Mouse (Mus musculus) kidney, embryonic 15.5 days (tissue): ENCODE measurements around the gene Hopx. TPM values are rescaled to one million over a fixed set of nuclear protein-coding genes. Genes with fewer than 3 reads are reported as not detected.

Experiments
- ATAC-seq: fragments of 200-750 bp; cut with Nextera tagmentation; replicated peaks from 2 replicates; pipeline ENCODE4 v1.8.0; 2017; ENCODE audit warnings: moderate TSS enrichment; ENCODE audit not compliant: low FRiP score
- H3K27ac ChIP-seq: fragments of 300-500 bp; sonication (generic); 2 replicates; pipeline ENCODE4 v1.5.1; 2015; ENCODE audit warnings: mild to moderate bottlenecking, inconsistent platforms
- H3K27me3 ChIP-seq: fragments of 300-500 bp; sonication (generic); 2 replicates; pipeline ENCODE4 v1.6.1; 2015; ENCODE audit warnings: inconsistent platforms
- H3K36me3 ChIP-seq: fragments of 300-500 bp; sonication (generic); 2 replicates; pipeline ENCODE4 v1.6.1; 2015; ENCODE audit warnings: inconsistent platforms
- H3K4me1 ChIP-seq: fragments of 300-500 bp; sonication (generic); 2 replicates; pipeline ENCODE4 v1.6.1; 2015; ENCODE audit warnings: inconsistent platforms
- H3K4me2 ChIP-seq: fragments of 300-500 bp; sonication (generic); 2 replicates; pipeline ENCODE4 v1.6.1; 2015; ENCODE audit warnings: moderate library complexity, mild to moderate bottlenecking, inconsistent platforms
- H3K4me3 ChIP-seq: fragments of 300-500 bp; sonication (generic); replicated peaks from 2 replicates; pipeline ENCODE4 v1.5.1; 2015; ENCODE audit warnings: mild to moderate bottlenecking, inconsistent platforms
- H3K9ac ChIP-seq: fragments of 300-500 bp; sonication (generic); 2 replicates; pipeline ENCODE4 v1.6.1; 2015; ENCODE audit warnings: mild to moderate bottlenecking, inconsistent platforms
- H3K9me3 ChIP-seq: fragments of 300-500 bp; sonication (generic); replicated peaks from 2 replicates; pipeline ENCODE4 v1.6.1; 2016; ENCODE audit warnings: inconsistent platforms
- WGBS: fragments of 180-500 bp; shearing (Covaris S2); methylation state at CpG from one replicate; pipeline ENCODE4 v1.1.7; 2015; ENCODE audit warnings: mixed read lengths; 5-methylcytosine and 5-hydroxymethylcytosine counted together
- polyA plus RNA-seq: library from polyadenylated mRNA; unstranded; fragments of >200 nt; fragmentation: Nextera tagmentation; extraction: Ambion mirVana; gene quantifications from 2 replicates; pipeline ENCODE4 v1.2.1, GENCODE M21; 2015

Hopx gene
- polyA plus RNA-seq, 1 experiment from 2014 or later = 1.7 TPM

DNA sequence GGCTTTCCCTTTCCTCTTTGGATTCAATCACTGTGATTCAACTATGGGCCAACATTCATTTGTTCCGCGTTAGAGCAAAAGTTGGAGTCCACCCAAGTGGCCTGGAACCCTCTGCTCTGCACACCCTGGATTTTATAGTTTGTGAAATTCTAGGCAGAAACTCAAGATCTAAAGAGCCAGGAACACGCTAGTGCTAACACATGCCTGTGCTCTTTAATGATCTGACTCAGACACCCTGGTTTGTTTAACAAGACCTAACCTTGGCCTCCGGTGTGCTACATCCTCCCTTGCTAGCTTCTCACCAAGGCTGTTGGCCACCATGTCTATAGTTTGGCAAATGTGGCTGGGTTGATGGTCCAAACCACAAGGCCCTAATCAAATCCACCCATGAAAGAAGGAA lies 34.2 kb downstream of the Hopx start:
- WGBS = 82% methylated on average over 4 of the region's 4 CpGs
- no peak for ATAC-seq

DNA sequence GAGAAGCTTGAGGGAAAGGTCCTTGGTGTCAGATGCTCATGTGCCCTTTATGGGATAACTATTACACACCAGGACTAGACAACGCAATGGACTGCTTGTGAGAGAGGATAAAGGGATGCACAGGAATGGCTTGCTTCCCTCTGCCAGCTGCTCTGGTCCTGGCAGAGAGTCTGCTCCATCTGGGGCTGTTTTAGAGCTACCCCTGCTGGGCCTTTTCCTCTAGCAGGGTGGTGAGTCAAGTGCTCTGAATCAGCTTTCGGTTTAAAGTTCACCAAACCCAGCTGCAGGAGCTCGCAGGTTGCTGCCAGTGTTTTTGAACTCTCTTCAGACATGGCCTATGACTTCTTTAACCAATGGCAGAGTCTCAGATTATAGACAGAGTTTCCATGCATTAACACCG lies 39.0 kb downstream of the Hopx start:
- ATAC-seq = no peak
- Histone ChIP-seq H3K4me2 (no peak overlapping the region), H3K36me3 (no peaks in the 10 kb centered on the region), H3K4me1 (no peaks in the 10 kb centered on the region), H3K9ac (no peak overlapping the region), H3K27ac (no peak overlapping the region), H3K9me3 (no peaks in the 10 kb centered on the region), H3K4me3 (no peak overlapping the region), H3K27me3 (no peaks in the 10 kb centered on the region)
- WGBS = 80% methylated on average over 4 of the region's 4 CpGs

More for the DNA sequence above, 34.2 kb downstream of the Hopx start:
- no peak overlapping the region for H3K4me3 ChIP-seq
- no peaks in the 10 kb centered on the region for H3K9me3 ChIP-seq
- no peaks in the 10 kb centered on the region for H3K36me3 ChIP-seq
- no peaks in the 10 kb centered on the region for H3K27me3 ChIP-seq
- no peak overlapping the region for H3K4me2 ChIP-seq
- no peak overlapping the region for H3K27ac ChIP-seq
- H3K4me1 ChIP-seq = no peaks in the 10 kb centered on the region
- H3K9ac ChIP-seq = no peak overlapping the region

DNA sequence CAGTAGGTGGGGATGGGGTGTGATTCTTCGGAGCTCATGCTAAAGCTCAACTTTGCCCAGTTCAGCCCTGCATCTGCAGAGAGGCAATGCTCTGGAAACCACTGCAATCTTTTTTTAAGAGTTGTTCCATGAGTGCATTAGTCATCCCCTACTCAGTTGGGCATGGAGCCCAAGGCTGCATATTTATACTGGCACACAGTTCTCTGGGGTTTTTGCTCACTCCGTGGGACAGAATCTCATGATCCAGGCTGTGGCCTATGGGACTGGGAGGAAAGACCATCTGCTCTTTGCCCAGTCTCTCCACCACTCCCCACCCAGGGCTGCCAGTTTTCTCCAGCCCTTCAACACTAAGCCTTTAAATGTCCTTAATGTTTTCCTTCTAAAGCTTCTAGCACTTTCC lies 40.0 kb downstream of the Hopx start:
- 72% methylated on average over 2 of the region's 2 CpGs for WGBS
- no peak for ATAC-seq

DNA sequence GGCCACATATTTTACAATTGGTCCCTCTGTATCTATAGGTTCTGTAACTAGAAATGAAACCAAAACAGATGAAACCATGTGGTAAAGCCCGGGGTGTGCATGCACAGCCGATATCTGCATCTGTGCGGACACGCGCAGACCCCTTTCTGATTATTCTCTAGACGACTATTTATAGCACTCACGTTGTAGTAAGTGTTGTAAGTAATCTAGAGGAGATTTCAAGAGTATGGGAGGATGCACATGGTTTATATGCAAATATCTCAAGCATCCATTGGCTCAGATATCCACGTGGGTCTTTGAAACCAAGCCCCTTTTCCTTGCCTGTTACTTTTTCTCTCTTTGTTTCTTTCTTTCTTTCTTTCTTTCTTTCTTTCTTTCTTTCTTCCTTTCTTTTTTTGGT lies 41.1 kb downstream of the Hopx start:
- no peak overlapping the region for H3K9ac ChIP-seq
- no peaks in the 10 kb centered on the region for H3K9me3 ChIP-seq
- no peaks in the 10 kb centered on the region for H3K27me3 ChIP-seq
- no peaks in the 10 kb centered on the region for H3K36me3 ChIP-seq
- H3K27ac ChIP-seq = no peak overlapping the region
- 89% methylated on average over 8 of the region's 8 CpGs for WGBS
- no peak overlapping the region for H3K4me3 ChIP-seq
- no peak for ATAC-seq
- no peak overlapping the region for H3K4me2 ChIP-seq
- no peaks in the 10 kb centered on the region for H3K4me1 ChIP-seq

More for the DNA sequence above, 40.0 kb downstream of the Hopx start:
- H3K36me3 ChIP-seq = no peaks in the 10 kb centered on the region
- no peaks in the 10 kb centered on the region for H3K27me3 ChIP-seq
- H3K27ac ChIP-seq = no peak overlapping the region
- no peak overlapping the region for H3K4me2 ChIP-seq
- H3K4me3 ChIP-seq = no peak overlapping the region
- H3K9me3 ChIP-seq = no peaks in the 10 kb centered on the region
- H3K9ac ChIP-seq = no peak overlapping the region
- no peaks in the 10 kb centered on the region for H3K4me1 ChIP-seq

DNA sequence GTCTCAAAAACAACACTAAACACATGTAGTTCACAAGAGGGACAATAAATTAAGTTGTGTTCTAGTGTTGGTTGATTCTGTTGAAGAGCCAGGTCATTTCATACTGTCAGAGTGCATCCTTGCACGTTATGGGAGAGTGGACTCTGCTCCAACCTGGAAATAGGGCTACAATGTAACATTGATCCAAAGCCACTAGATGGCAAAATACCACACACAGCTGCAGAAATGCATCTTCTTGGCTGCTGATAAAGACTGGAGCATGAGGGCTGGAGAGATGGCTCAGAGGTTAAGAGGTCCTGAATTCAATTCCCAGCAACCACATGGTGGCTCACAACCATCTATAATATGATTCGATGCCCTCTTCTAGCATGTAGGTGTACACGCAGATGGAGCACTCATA lies 43.3 kb downstream of the Hopx start:
- Histone ChIP-seq H3K4me1 (no peaks in the 10 kb centered on the region), H3K9me3 (no peaks in the 10 kb centered on the region), H3K4me3 (no peak overlapping the region), H3K36me3 (no peaks in the 10 kb centered on the region), H3K27me3 (no peaks in the 10 kb centered on the region), H3K9ac (no peak overlapping the region), H3K27ac (no peak overlapping the region), H3K4me2 (no peak overlapping the region)
- 86% methylated on average over 3 of the region's 3 CpGs for WGBS
- no peak for ATAC-seq

DNA sequence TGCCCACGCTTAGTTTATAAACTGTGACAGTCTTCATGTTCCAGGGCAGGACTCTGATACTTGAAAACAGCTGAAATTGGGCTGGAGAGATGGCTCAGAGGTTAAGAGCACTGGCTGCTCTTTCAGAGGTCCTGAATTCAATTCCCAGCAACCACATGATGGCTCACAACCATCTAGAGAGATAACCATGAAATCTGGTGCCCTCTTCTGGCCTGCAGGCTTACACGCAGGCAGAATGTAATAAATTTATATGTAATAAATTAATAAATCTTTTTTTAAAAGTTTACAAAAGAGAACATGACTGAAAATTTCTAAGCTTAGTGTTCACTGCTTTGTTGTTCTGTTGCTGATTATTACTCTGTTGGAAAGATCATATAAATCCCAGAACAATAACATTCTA lies 43.9 kb downstream of the Hopx start:
- H3K36me3 ChIP-seq = no peaks in the 10 kb centered on the region
- ATAC-seq = no peak
- H3K27me3 ChIP-seq = no peaks in the 10 kb centered on the region
- no peak overlapping the region for H3K9ac ChIP-seq
- no peaks in the 10 kb centered on the region for H3K4me1 ChIP-seq
- H3K9me3 ChIP-seq = no peaks in the 10 kb centered on the region
- H3K4me2 ChIP-seq = no peak overlapping the region
- WGBS = 75% methylated on average over 2 of the region's 2 CpGs
- no peak overlapping the region for H3K27ac ChIP-seq
- no peak overlapping the region for H3K4me3 ChIP-seq

DNA sequence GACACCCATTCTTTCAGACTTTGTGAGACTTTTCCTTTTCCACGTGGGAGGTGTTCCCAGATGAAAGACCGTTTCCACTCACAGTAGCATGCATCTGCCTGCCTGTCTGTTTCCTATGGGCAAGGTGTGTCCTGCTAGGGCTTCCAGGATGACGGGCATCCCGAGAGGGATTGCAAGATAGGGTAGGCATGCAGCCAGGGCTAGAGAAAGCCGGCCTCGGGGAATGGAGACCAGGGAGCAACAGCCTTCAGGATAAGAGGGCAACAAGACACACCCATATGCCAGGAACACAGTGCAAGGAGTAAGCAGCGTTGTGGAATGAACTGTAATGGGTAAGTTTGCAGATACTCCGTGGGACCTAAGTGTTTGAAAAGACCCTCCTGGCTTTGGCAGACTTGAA lies 47.6 kb downstream of the Hopx start:
- no peaks in the 10 kb centered on the region for H3K4me1 ChIP-seq
- no peaks in the 10 kb centered on the region for H3K27me3 ChIP-seq
- H3K36me3 ChIP-seq = no peaks in the 10 kb centered on the region
- H3K27ac ChIP-seq = no peak overlapping the region
- H3K9ac ChIP-seq = no peak overlapping the region
- no peaks in the 10 kb centered on the region for H3K9me3 ChIP-seq
- no peak for ATAC-seq
- WGBS = 80% methylated on average over 8 of the region's 8 CpGs
- H3K4me3 ChIP-seq = no peak overlapping the region
- H3K4me2 ChIP-seq = no peak overlapping the region

- Histone ChIP-seq H3K4me1 (peaks cover 4% of the 10 kb centered on the region; the same call in 1 of the 2 replicates), H3K9me3 (no peaks in the 10 kb centered on the region), H3K36me3 (no peaks in the 10 kb centered on the region), H3K4me3 (no peak overlapping the region), H3K27me3 (no peaks in the 10 kb centered on the region), H3K9ac (no peak overlapping the region), H3K4me2 (peak overlapping the region; percentile 27), H3K27ac (no peak overlapping the region)
- WGBS = 42% methylated on average over 17 of the region's 17 CpGs
- 0 out of 2 replicates have a peak, but pooled peaks have one; percentile 18 for ATAC-seq
Observed at GRCm38 (mm10) chr5:77061372-77062038, 53.4 kb downstream of the Hopx start.

GRCm38 (mm10) chr5:77060363-77060762 lies 54.6 kb downstream of the Hopx start:
- peaks cover 4% of the 10 kb centered on the region; the same call in 1 of the 2 replicates for H3K4me1 ChIP-seq
- no peak overlapping the region for H3K4me3 ChIP-seq
- no peaks in the 10 kb centered on the region for H3K27me3 ChIP-seq
- WGBS = 25% methylated on average over 10 of the region's 10 CpGs
- no peak overlapping the region for H3K9ac ChIP-seq
- peak overlapping the region; percentile 28; the same call in 1 of the 2 replicates for H3K4me2 ChIP-seq
- no peak for ATAC-seq
- no peaks in the 10 kb centered on the region for H3K36me3 ChIP-seq
- H3K27ac ChIP-seq = no peak overlapping the region
- no peaks in the 10 kb centered on the region for H3K9me3 ChIP-seq

GRCm38 (mm10) chr5:77056881-77057440 lies 58.0 kb downstream of the Hopx start:
- Histone ChIP-seq H3K4me3 (no peak overlapping the region), H3K9me3 (no peaks in the 10 kb centered on the region), H3K36me3 (no peaks in the 10 kb centered on the region), H3K4me2 (no peak overlapping the region), H3K9ac (no peak overlapping the region), H3K27me3 (no peaks in the 10 kb centered on the region), H3K4me1 (peaks cover 4% of the 10 kb centered on the region; the same call in 1 of the 2 replicates), H3K27ac (no peak overlapping the region)
- 66% methylated on average over 12 of the region's 12 CpGs for WGBS
- ATAC-seq = no peak

DNA sequence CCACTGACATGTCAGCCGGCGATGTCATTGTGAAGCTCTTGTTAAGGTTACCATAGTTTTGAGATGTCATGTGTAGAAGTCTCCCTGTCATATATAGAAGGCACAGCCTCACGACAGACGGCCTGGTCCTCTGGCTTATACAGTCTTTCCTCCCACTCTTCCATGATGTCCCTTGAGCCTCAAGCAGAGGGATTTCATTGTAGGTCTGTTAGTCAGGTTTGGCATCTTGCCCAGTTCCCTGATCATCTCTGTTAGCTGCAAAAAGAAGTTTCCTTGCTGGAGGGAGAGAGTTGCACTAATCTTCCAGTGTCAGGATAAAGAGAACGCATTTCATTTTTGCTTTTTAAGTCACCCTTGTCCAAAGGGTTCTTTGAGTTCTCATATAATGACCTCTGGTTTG lies 62.3 kb downstream of the Hopx start:
- no peak overlapping the region for H3K9ac ChIP-seq
- H3K4me3 ChIP-seq = no peak overlapping the region
- H3K4me1 ChIP-seq = no peaks in the 10 kb centered on the region
- H3K9me3 ChIP-seq = no peaks in the 10 kb centered on the region
- H3K27me3 ChIP-seq = no peaks in the 10 kb centered on the region
- H3K4me2 ChIP-seq = no peak overlapping the region
- WGBS = 90% methylated on average over 5 of the region's 5 CpGs
- H3K36me3 ChIP-seq = no peaks in the 10 kb centered on the region
- no peak for ATAC-seq
- H3K27ac ChIP-seq = no peak overlapping the region

DNA sequence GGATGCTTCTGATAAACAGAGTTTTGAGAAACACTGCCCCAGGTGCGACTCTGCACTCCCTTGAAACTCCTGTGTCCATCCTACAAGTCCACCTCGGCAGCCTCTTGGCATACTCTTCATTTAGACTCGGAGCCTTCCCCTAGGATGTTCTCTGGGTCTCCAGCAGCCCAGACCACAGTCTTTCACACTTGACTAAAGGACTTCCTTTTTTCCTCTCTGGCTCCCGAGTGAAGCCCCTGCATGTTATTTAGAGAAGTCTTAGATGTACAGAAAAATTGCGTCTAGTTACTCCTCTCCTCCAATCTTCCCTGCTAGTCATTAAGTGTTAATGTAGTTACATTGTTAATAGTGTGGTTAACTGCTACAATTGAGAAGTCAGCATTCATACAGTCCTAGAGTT lies 70.6 kb downstream of the Hopx start:
- Histone ChIP-seq H3K4me2 (no peak overlapping the region), H3K4me3 (no peak overlapping the region), H3K9ac (no peak overlapping the region), H3K27ac (no peak overlapping the region), H3K36me3 (no peaks in the 10 kb centered on the region), H3K9me3 (no peaks in the 10 kb centered on the region), H3K27me3 (no peaks in the 10 kb centered on the region), H3K4me1 (no peaks in the 10 kb centered on the region)
- no peak for ATAC-seq
- 63% methylated on average over 5 of the region's 5 CpGs for WGBS

DNA sequence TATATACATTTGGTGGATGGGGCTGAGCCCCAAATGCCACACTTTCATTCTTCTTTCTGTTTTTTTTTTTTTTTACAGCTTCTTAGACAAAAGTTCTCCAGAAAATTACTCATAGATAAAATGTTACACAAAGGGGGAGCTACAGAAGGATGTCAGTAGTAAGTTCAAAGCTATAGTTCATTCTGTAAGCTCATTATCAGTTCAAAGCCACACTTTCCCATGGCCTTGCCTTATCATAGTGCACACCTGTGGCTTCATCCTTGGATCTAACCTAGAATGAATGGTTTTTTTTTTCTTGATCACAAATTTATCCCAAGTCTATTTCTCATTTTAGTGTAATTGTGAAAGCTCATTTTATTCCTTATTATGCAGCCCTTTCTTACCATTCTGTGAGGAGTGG lies 75.5 kb downstream of the Hopx start:
- ATAC-seq = no peak
- H3K4me3 ChIP-seq = no peak overlapping the region
- no peaks in the 10 kb centered on the region for H3K27me3 ChIP-seq
- no peak overlapping the region for H3K4me2 ChIP-seq
- no peaks in the 10 kb centered on the region for H3K4me1 ChIP-seq
- no peak overlapping the region for H3K27ac ChIP-seq
- no peak overlapping the region for H3K9ac ChIP-seq
- no peaks in the 10 kb centered on the region for H3K9me3 ChIP-seq
- H3K36me3 ChIP-seq = no peaks in the 10 kb centered on the region
